Mouse (Mus musculus): ENCODE data around the gene Ttc39d.
"Not testable (repeated sequence)": the region's sequence is repeated elsewhere in the genome, so short reads cannot be mapped to it uniquely, and the experiment has no call there.

The Ttc39d gene

DNA sequence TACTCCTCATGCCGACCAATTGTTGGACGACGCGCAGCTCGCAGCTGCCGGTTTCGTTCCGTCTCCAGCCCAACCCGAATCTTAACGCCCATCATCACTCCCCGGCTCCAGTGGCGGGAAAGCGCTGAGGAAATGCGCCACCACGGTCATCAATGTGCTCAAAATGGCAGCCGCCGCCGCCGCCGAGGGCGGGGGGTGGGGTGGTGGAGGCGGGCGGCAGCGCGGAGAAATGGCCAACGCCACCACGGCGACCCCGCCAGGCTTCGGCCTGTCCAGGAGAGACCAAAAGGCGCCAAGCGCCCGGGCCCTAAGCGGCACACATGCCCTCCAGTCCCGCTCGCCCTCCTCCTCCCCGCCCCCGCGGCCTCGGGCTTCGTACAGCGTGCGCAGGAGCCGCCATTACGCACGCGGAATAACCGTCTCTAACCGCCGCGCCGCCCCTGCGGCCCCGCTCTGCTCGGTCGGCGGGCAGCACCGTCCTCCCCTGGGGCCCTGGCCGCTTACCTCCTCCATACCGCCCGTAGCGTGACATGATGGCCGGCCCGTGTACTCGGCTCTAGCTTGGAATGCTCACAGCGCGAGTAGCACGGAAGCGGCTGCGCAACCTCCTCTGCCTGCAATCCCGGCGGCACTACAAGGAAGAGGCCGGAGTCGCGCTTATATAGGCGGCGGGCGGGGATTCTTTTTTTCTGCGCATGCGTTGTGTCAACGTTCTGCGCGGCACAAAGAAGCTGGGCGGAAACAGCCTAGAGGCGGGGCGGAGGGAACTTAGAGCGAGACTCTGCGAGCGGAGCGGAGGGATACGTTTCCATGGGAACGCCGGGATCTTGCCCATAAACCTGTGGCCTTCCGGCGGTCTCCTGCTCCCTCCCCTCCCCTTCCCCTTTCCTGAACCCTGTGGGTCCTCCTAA, at the start of gene Ttc39d, which contains the start of gene Srsf7:
Gene Ttc39d (plus strand): TSS at position 790 of the 911 bp plus-strand sequence.
Gene Srsf7 (minus strand): TSS at position 637 of the 911 bp plus-strand sequence.
- peak; percentile 98 to 99 for DNase-seq (ENCODE audit: low spot score in 2 of 2)

DNA sequence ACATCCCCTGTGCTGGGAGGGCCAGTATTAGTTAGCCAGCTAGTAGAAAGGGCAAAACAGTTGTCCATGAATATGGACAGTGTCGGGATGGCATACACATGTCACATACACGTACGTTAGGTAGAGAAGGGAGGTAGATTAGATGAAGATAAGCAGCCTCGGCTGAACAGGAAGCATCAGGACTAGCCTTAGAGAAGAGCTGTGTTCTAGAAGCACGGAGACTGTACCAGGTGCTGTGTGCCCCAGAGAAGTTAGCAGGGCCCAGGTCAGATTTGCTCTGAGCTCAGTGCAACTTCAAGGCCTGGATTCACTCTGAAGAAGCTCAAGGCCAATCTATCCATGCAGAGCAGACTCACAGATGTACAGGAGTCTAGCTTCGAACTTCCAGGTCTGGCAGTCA, 49.8 kb upstream of the Ttc39d start:
- DNase-seq (ENCODE audit: low spot score in 2 of 2), result no peak

DNA sequence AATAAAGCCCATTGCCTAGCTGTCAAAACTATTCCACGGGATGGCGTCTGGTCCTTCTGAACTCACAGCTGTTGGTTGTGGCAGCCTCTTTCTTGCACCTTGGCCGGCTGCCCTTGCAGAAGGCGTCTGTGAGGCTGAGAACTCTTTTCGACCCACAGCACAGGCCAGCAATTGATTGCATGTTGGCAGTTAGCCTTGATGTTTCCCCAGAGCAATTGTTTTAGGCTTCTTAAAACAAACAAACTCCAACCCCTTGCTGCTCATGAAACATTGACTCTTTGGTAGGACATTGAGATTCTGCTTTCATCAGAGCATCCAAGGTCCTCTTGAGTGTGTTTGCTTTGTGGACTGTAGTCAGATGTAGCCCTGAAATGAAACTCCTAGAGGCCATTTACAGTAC, 46.8 kb upstream of the Ttc39d start:
- DNase-seq (ENCODE audit: low spot score in 2 of 2), result peak; percentile 24 to 63

DNA sequence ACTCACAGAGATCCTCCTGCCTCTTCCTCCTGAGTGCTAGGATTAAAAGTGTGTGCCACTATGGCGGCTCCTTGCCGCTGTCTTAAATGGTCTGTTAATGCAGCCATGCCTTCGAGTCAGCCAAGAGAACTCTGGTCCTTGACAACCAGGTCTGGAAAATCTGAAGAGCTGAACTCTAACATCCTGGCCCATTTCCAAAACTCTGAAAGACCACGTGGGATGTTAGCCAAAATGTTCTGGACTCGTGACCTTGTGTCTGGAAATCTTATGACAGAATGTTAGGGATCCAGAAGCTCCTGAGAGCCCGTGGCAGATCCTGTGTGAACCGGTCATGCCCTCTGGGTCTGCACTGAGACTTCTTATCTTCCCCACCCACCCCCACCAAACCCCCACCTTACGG, 43.3 kb upstream of the Ttc39d start:
- DNase-seq (ENCODE audit: low spot score in 2 of 2), result no peak

DNA sequence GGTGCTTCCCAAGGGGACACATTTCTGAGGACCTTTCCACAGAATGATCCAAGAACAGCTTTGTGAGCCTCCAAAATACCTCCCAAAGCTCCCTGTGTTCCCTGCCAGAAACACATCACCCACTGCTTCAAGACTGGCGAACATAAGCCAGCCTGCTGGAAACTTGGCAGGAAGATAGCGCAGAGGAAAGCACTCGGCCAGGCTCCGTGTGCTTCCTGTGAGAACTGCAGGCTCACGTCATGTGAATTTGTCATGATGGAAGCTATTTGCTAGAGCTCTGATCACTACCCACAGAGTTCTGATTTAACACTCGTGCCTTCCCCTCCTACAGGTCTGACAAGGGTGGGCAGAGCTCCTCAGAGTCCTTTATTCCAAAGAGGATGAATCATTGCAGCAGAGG, 41.5 kb upstream of the Ttc39d start:
- DNase-seq (ENCODE audit: low spot score in 2 of 2), result peak; percentile 73 to 89

DNA sequence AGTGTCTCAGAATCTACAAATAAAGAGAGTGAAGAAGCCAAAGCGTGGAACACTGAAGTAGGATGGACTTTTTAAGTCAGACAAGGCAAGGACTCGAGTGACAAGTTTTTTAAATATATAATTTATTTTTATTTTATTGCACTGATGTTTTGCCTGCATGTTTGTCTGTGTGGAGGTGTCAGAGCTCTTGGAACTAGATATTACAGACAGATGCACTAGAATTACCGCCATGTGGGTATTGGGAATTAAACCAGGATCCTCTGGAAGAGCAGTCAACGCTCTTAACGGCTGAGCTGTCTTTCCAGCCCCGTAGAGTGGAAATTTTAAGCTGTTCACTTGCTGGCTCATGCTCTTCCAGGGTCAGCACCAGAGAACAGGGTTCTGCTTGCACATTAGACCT, 40.9 kb upstream of the Ttc39d start:
- DNase-seq (ENCODE audit: low spot score in 2 of 2), result peak; percentile 22 to 50

DNA sequence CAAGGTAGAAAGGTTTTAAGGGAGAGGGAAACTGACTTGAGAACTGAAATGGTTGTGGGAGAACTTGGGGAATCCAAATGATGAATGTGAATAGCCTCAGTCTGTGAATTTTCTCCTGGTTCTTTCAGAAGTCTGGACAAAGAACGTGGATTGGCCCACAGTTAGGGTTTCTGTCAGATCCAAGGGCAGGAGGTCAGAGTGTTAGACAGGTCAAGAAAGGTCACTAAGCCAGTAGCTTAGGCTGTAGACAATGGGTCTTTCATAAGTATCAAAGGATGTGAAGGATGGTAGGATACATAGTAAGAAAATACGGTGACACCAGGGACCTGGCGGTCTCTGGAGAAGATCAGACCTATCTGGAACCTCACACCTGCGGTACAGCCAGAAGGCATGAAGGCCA, 39.8 kb upstream of the Ttc39d start:
- DNase-seq (ENCODE audit: low spot score in 2 of 2), result no peak

DNA sequence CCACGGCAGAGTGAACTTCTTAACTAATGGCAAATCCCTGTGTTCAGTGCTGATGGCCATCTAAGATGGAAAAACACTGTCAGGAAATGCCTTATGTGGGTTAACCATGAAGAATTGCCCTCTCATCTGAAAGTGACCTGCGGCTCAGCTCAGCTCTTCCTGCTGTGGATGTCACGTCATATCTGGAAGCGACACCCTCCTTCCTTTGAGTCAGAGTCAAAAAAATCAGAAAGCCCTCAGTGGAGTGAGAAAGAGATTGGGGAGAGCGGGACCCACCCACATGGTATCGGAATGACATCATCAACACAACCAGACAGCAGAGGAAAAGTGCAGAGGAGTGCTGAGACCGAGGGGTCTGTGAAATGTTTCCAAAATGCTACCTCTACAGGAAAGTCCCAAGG, 39.4 kb upstream of the Ttc39d start:
- DNase-seq (ENCODE audit: low spot score in 2 of 2), result peak; percentile 38 to 58

DNA sequence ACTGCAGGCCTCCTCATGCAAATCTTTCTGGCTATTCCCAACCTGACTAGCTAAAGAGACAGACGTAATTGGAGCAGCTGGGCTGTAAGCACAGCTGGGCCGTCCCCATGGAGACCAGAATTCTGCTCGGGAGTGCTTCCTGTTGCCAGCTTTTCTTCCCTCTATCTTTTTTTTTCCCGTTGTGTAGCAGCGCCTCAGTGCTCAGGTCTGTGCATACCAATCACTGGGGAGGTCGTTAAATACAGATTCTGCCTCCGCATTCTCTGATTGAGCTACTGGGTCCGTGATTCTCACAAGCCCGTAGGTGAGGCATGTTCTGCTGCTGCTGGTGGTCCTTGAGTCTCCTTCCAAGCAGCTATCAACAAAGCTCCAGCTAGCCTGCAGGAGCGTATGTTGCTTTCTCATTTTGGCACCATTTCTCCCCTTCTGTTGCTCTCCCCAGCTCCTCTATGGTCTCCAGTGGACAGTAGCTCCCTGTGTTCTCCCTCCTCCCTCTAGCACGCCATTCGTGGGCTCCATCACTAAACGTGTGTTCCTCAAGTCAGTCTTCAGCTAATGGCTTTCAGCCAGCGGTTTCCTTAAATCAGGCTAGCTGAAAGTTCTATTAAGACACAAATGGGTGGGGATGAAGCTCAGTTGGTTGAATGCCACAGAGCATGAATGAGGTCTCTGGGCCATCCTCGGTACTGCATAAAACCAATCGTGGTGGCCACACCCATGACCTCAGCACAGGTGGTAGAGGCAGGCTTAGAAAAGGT, 38.7 kb upstream of the Ttc39d start:
- peak; percentile 71 to 80 for DNase-seq (ENCODE audit: low spot score in 2 of 2)

DNA sequence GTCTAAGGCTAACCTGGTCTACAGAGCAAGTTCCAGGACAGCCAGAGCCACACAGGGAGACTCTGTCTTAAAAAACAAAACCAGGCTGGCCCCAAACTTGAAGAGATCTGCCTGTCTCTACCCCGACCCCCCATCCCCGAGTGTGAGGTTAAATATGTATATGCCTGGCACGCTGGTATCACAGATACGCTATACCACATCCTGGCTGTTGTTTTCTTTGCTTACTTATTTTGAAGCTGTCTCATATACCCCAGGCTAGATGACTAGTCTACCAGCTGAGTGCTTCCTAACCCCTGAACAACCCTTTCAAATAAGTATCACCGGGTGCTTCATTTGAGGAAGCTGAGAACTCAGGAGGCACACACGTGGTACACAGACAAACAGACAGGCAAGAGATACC, 37.5 kb upstream of the Ttc39d start:
- no peak for DNase-seq (ENCODE audit: low spot score in 2 of 2)

DNA sequence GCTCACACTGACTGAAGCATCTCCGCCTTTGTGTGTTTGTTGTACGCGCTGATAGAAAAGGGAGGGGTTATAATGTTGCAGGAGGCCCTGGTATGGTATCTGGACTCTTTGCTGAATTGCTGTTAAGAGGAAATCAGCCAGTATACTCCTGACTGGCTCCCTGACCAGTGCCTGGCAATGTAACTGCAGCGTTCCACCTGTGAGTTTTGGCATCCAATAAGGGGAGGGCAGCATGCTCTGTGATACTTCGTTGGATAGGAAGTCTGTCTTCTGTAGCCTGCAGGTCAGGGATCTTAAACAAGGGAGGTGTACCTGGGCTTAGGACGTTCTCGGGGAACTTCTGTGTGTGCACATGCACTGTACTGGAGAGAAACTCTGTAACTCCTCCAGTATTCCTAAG, 36.3 kb upstream of the Ttc39d start:
- DNase-seq (ENCODE audit: low spot score in 2 of 2), result no peak

DNA sequence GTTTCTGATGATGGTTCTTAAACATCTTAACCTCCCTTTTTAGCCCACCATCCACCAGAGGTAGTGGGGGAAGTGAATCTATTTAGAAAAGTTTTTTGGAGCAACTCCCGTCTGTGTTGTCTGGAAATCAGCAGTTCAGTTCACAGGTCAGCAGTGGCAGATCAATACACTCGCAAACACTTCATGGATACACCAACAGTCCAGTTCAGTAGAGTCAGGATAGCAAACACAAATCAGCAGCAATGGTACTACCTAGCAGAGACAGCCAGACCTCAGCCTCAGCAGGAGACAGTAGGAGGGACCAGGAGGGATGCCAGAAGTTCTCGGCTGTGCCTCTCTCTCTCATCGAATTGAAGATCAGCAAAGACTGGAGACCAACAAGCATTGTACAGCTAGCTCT, 35.3 kb upstream of the Ttc39d start:
- no peak for DNase-seq (ENCODE audit: low spot score in 2 of 2)

DNA sequence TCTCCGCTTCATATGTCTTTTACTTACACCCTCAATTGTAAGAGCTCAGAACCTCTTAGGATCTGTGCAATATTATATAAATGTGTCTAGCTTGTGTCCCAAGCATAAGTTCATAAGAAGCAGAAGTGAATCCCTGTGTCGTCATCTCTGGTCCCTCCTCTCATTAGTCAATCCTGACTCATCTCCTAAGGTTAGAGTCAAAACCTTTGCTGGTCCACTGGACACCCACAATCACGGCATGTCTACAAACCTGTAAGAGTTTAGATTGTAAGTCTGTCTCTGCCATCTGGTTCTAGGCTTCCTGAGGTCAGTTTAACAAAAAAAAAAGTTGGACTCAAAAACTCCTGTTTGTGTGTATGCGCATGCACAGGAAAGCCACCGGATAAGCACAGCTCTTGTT, 34.5 kb upstream of the Ttc39d start:
- DNase-seq (ENCODE audit: low spot score in 2 of 2), result no peak

DNA sequence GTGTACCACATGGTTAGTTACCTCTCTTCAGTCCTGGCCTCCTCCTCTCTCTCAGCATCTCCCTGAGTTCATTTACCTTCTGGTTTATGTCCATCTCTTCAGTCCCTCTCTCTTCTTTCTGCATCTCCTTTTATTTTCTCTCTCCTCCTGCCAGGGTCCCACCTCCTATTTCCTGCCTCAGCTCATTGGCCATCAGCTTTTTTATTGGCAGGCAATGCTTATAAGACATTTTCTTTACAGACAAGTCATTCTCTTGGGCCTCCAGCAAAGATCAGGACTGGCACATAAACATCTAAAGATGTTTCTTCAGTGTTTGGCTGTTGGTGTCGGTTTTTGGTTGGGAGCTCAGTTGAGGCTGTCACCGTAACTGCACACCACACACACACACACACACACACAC, 33.6 kb upstream of the Ttc39d start:
- DNase-seq (ENCODE audit: low spot score in 2 of 2), result no peak

DNA sequence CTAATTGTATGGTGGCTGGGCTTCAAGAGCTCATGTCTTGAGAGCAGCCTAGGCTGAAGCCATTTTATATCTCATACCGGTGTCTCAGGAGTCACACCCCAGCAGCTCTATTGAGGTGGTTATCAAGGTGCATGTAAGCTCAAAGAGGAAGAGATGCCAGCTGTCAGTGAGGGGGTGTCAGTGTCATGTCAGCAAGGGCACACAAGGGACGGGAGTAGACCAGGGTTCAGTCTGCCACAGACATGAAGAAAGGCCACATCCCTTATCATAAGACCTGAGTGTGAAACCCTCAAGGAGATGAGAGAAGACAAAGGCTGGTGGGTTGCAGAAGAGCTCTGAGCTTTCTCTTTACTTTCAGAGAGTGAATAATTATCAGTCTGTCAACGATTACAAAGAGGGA, 33.1 kb upstream of the Ttc39d start:
- no peak for DNase-seq (ENCODE audit: low spot score in 2 of 2)

DNA sequence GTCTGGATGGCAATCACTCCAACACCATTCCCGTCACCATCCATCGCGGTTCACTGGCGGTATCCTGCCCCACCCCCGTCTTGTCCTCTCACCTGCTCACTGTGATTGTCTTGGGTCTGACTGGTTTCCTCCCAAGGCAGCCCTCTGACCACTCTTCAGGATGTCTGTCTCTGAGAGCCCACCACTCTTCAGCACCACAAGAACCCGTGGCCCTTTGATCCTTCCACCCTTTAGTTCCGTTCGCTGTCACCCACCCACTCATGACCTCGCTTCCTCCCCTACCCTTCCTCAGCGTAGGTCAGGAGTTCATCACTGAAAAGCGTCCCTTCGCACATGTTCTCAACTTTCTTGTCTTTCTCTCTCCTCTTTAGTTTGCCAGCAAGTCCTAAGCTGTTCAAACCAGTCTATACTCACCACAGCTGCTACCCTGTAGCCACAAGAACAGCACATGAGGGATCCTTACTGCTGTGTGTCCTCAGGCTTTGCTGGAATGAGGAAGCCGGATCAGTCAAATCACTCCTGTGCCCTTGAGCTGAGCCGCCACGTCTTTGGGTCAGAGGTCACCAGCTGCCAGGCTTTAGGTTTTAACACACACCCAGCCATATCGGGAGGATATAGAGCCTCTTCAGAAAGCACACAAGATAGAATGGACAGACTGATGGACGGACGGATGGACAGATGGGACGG, 32.4 kb upstream of the Ttc39d start:
- DNase-seq (ENCODE audit: low spot score in 2 of 2), result no peak

DNA sequence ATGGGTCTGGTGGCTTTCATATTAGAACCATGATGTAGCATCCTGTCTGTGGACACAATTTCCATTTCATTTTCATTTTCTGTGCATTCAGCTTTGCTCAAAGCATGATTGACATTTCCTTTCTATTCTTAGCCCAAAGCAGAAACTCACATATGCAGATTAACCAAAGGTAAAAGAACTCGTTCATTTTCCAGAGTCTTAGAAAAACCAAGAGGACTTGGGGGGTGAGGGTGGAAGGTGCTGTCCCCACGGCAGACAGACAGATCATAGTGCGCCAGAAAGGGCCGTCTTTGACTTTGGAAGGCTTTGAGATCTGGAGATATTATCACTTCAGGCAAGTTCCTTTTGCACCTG, 31.9 kb upstream of the Ttc39d start:
- DNase-seq (ENCODE audit: low spot score in 2 of 2), result no peak

DNA sequence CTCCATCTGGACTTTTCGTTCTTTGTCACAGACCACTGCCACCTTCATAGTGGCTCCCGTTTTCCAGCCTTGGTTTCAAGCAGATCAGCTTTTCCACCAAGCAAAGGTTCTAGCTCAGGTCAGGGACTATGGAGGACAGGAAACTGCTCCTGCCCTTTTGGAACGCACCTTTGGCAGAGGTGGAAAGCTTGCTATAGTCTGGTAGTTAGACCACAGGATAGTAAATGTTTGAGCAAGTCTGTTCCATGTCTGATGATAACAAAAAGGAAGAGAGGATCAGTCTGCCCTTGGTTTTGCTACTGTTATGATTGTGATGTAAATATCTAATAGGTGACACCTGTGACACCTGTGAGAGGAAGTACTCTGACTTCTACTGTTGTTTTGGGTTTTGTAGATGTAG, 31.3 kb upstream of the Ttc39d start:
- no peak for DNase-seq (ENCODE audit: low spot score in 2 of 2)

DNA sequence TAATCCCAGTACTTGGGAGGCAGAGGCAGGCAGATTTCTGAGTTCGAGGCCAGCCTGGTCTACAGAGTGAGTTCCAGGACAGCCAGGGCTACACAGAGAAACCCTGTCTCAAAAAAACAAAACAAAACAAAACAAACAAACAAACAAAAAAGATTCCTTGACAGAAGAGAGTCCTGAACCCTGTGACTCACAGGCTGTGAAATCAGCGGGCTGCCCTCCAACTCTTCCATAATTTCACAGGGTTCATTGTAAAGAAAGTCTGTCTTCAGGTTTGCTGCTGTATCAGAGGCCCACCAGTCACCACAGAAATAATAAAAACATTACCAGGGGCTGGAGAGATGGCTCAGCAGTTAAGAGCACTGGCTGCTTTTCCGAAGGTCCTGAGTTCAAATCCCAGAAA, 28.4 kb upstream of the Ttc39d start:
- not testable (repeated sequence) for DNase-seq (ENCODE audit: low spot score in 2 of 2)

DNA sequence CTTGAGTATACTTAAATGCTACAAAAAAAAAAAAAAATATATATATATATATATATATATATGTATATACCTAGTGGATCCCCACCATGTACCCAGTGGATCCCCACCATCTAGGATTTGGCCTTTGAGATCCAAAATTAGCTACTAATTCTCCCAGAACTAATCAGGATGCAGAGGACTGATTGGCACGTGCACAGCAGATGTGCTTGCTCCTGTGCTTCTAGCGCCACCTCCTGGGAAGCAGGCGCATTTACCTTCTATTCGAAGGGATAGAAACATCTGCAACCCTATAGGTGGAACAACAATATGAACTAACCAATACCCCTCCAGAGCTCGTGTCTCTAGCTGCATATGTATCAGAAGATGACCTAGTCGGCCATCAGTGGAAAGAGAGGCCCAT, 27.3 kb upstream of the Ttc39d start:
- DNase-seq (ENCODE audit: low spot score in 2 of 2), result peak; percentile 63 to 81

DNA sequence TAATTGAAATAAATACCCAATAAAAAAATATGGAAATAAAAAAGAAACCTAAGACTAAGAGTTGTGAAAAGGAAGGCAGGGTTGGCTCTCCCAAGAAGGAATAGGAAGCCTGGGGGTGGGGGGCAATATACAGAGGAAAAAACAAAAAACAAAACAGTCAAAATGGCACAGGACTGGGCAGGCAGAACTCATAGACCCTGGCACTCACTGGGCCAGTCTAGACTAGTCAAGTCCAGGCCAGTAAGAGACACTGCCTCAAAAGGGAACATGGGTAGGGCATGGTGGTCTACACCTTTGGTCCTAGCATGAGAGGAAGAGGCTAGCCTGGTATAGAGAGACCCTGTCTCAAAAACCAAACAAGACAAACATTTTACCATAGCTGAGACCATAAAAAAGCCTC, 26.8 kb upstream of the Ttc39d start:
- no peak for DNase-seq (ENCODE audit: low spot score in 2 of 2)

DNA sequence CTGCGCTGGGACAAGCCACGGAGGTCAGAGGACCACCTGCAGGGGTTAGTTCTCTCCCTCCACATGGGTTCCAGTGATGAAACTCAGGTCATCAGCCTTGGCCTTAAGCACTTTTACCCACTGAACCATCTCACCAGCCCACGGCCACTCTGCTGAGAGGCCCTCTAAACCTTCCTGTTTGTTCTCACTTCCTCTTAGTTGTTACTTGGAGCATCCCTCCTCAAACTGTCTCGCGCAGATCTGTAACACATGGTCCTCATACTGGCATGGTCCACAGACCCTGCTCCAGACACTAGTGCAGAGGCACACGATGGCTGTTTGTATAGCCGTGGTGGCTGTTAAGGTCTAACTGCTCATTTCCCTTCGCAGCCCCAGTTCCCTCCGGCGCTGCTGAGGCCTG, 23.6 kb upstream of the Ttc39d start:
- no peak for DNase-seq (ENCODE audit: low spot score in 2 of 2)

All from frontal cortex, postnatal 36 days (tissue).